Mouse (Mus musculus) E14TG2a.4 (cell line): ENCODE data around the gene Zfp536.
A peak's percentile ranks its signal among the peaks of the same experiment; 100 is the strongest.

Experiments used
- CTCF ChIP-seq: conservative IDR thresholded peaks from 2 replicates; pipeline ENCODE4 v1.5.1; 2014; ENCODE audit warnings: low read length
- NANOG ChIP-seq: IDR thresholded peaks from 2 replicates; pipeline ENCODE4 v1.6.1; 2014; ENCODE audit warnings: borderline replicate concordance, low read length, mixed read lengths

DNA sequence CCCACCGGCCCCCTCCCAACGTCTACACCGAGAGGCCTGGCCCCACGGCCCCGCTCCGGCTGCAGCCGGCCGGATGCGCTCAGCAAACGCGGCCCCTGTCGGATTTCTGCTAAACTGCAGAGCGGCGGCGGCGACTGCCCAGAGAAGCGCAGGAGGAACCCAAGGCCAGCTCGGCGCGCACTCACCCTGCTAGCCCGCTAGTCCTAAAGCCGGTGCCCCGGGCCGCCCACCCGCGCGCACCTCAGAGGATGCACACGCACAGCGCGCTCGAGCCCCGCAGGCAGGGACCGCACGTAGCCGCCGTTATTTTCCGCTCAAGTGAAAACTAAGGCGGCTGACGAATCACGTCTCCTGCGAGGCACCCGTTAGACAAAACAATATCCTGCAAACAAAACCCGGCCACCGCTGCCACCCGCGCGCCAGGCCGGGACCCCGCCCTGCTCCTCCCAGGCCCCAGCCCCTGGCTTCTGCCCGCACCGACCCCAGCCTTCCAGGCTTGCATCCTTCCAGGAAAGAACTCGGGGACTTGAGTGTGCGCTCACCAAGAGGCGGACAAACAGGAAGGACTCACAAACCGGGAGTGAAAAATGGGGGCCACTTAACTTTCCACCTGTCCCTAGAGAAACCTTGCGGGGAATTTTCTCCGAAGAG lies 2.9 kb downstream of the Zfp536 start:
- TF ChIP-seq CTCF (0 out of 2 replicates have a peak, but pooled peaks have one; percentile 5), NANOG (no peak)
